Comparison of ENCODE assay signal across 16 mouse cellular contexts in genomic region chr6:100710866-100711265, GRCm38 (mm10). TPM values are rescaled to one million over a fixed set of nuclear protein-coding genes. Genes with fewer than 3 reads are reported as not detected.
"Had no signal": no experiment of that assay in that cellular context is flagged by ENCODE, and none has a peak within 500 bp of the region (broad histone marks: within the 10 kb centered on the region; RNA-seq: fewer than 3 reads in every experiment).

No protein-coding gene starts in this region.

- DNase-seq: right cerebral cortex, adult 18-20 months; right cerebral cortex, postnatal 14 days; right cerebral cortex, postnatal 25 days; right cerebral cortex, postnatal 4 days; spleen, adult 18-20 months; thymus, adult 18-20 months; thymus, adult 2 months; thymus, postnatal 25 days; thymus, postnatal 36 days; thymus, postnatal 4 days had no signal

- H3K36me3 ChIP-seq: neural tube, embryonic 12.5 days; neural tube, embryonic 13.5 days; neural tube, embryonic 15.5 days; stomach, embryonic 15.5 days had no signal

- H3K4me3 ChIP-seq: neural tube, embryonic 12.5 days; neural tube, embryonic 13.5 days; neural tube, embryonic 15.5 days; stomach, embryonic 15.5 days had no signal

- H3K4me1 ChIP-seq: neural tube, embryonic 12.5 days; stomach, embryonic 15.5 days had no signal

- H3K9ac ChIP-seq: neural tube, embryonic 12.5 days; neural tube, embryonic 13.5 days; neural tube, embryonic 15.5 days; stomach, embryonic 15.5 days had no signal

- H3K27me3 ChIP-seq: stomach, embryonic 15.5 days had no signal

- H3K4me2 ChIP-seq: neural tube, embryonic 12.5 days; neural tube, embryonic 13.5 days; neural tube, embryonic 15.5 days; stomach, embryonic 15.5 days had no signal

- H3K27ac ChIP-seq: neural tube, embryonic 12.5 days; neural tube, embryonic 13.5 days; neural tube, embryonic 15.5 days; stomach, embryonic 15.5 days; stomach, postnatal 0 days had no signal

- H3K9me3 ChIP-seq: neural tube, embryonic 12.5 days; neural tube, embryonic 13.5 days; neural tube, embryonic 15.5 days; stomach, embryonic 15.5 days had no signal

RNA-seq across cellular contexts. Expression of gene Gxylt2, which starts 6.3 kb away (rescaled TPM):
- total RNA-seq: neutrophil, adult 5-6 weeks had no signal
